Mouse (Mus musculus) brain, adult 10 weeks (tissue): Measurements from ENCODE around the gene Hltf. TPM values are rescaled to one million over a fixed set of nuclear protein-coding genes. Genes with fewer than 3 reads are reported as not detected.

Source experiments
- polyA plus RNA-seq: library from polyadenylated mRNA; stranded (reverse); fragments of 350-450 nt; fragmentation: Illumina TruSeq; extraction: RNeasy Lipid Tissue Mini Kit (QIAGEN cat#74804); gene quantifications from one replicate; pipeline ENCODE4 v1.2.3, GENCODE M21; 2015; ENCODE audit warnings: low read depth, low replicate concordance

The Hltf gene
- polyA plus RNA-seq, result 17.5 TPM

GRCm38 (mm10) chr3:20057306-20058196 is at the start of gene Hltf:
Hltf (plus strand) TSS chr3:20057811.

GRCm38 (mm10) chr3:20034719-20035404 is 22.7 kb upstream of the Hltf start, which contains the start of gene Hps3:
Hps3 (minus strand) TSS chr3:20035315.

GRCm38 (mm10) chr3:20154531-20155367 is 97.1 kb downstream of the Hltf start, which contains the start of gene Gyg:
Gyg (minus strand) TSS chr3:20155317.

Other genes with a start within 250 kb of the Hltf start
- 13.2 TPM for gene Cp, start 100.8 kb upstream of the Hltf start, polyA plus RNA-seq
- 14.1 TPM for gene Hps3, start 22.5 kb upstream of the Hltf start, polyA plus RNA-seq
- 43.8 TPM for gene Gyg, start 97.5 kb downstream of the Hltf start, polyA plus RNA-seq
- gene Cpa3, start 184.4 kb downstream of the Hltf start, polyA plus RNA-seq, result not detected
- gene Cpb1, start 217.9 kb downstream of the Hltf start, polyA plus RNA-seq, result not detected